Mouse (Mus musculus): Measurements from ENCODE around the gene Kat5.
A peak's percentile ranks its signal among the peaks of the same experiment; 100 is the strongest.

The Kat5 gene

GRCm38 (mm10) chr19:5571831-5572230, 38.2 kb downstream of the Kat5 start:
- no peak for DNase-seq (ENCODE audit: low spot score in 2 of 2)

DNA sequence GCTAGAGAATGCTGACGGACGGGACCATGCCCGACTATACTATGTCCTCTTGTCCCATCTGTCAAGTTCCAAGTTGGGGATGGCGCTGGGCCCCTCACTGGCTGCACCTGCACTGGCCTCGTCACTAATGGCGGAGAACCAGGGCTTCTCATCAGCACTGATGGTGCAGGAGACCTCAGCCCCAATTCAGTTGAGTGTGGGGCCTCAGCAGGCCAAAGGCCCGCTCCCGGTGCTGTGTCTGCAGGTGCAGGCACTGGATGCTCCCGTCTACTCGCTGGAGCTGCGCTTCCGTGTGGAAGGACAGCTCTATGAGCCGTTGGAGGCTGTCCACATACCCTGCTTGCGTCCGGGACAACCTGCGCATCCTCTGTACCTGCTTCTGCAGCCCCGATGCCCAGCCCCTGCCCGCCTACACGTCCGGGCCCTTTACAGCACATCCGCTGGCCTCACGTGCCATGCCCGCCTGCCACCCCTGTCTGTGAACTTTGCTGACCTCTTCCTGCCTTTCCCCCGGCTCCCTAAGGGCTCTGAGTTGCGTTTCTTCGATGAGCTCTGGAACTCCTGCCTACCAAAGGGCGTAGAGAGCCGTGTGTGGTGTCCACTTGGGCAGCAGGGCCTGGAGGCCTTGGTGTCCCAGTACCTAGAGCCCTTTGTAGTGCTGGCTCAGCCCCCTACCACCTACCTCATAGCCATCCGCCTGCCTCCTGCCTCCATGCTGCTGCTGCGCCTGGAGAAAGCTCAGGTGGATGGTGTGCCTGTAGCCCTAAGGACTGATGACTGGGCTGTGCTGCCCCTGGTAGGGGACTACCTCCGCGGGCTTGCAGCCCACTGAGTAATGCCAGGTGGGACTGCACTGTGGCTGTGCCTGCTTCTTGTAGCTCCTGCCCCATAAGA, 39.4 kb downstream of the Kat5 start:
- no peak for DNase-seq (ENCODE audit: low spot score in 2 of 2)

- no peak for DNase-seq (ENCODE audit: low spot score in 2 of 2)
Measured at GRCm38 (mm10) chr19:5569521-5569920, 40.5 kb downstream of the Kat5 start.

DNA sequence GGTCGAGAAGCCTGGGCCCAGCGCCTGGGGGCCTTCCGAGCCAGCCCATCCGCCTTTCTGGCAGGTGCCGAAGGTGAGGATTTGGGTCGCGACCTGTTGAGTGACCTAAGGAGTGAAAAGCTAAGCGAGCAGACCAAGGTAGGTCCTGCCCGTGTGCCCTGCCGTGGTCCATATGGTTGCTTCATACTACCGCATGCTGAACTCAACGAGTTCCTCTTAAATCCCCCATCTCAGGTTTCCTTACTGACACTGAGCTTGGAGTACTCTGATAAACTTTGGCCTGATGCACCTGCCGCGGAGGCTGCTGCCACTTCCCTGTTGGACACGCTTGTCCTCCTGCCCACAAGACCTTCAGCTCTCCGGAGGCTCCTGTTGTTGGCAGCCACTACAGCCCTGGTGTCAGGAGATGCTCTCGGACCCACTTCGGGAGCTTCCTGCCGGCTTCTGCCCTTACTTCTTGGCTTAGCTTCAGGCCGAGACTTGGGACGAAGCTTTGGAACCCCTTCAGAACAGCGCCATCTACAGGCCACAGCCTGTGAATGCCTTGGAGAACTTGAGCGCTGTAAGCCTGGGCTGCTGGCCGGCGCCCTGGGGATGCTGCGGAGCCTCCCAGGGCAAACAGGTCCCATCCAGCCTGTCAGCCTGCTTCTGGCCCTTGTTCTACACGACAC, 41.4 kb downstream of the Kat5 start:
- DNase-seq (ENCODE audit: low spot score in 2 of 2): peak in 1 of 2 experiments; percentile 79

DNA sequence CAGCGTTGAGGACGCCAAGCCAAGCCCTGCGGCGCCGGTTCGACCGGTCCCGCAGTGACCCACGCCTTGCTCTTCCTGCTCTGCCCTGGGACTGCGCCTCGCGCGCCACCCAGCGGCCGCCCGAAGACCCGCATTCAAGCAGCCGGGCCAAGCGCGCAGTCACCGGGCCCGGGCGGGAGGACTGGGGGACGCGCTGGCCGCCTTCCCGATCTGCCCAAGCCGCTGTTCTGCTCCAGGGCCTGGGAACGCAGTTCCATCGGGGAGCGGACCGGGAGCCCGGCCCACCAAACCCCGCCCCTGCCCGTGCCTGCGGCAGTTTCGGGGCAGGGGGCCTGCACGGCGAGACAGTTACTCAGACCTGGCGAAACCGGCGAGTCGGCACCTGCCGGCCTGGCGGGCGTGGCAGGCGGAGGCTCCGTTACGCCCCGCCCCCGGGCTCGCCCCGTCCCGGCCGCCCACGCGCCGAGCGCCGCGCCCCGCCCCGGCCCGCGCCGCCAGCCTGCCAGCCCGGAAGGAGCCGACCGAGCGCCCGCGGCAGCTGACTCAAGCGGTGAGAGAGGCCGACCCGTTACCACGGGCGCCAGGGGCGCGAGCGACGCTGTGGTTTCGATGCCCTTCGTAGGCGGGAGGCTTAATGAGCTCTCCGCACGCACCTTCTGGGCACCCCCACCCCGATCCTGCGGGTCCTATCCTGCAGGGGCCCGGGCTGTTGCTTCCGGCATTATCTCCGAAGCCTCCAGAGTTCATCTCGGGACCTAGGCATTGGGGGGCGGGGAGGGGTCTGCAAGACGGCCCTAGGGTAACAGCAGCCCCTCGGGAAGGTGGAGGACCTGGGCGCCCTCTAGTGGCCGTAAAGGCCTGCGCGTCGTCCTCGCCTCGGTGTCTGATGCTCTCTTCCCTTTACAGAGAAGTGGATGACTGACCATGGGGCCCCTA, 42.2 kb downstream of the Kat5 start, which contains the start of gene Ap5b1:
Ap5b1 (plus strand) TSS at position 492 of the 936 bp plus-strand sequence.
- DNase-seq (ENCODE audit: low spot score in 2 of 2): peak; percentile 76 to 85

GRCm38 (mm10) chr19:5567180-5567533, 42.9 kb downstream of the Kat5 start:
- no peak for DNase-seq (ENCODE audit: low spot score in 2 of 2)

GRCm38 (mm10) chr19:5566316-5566715, 43.7 kb downstream of the Kat5 start:
- DNase-seq (ENCODE audit: low spot score in 2 of 2): no peak

GRCm38 (mm10) chr19:5562776-5563175, 47.3 kb downstream of the Kat5 start:
- DNase-seq (ENCODE audit: low spot score in 2 of 2): no peak

DNA sequence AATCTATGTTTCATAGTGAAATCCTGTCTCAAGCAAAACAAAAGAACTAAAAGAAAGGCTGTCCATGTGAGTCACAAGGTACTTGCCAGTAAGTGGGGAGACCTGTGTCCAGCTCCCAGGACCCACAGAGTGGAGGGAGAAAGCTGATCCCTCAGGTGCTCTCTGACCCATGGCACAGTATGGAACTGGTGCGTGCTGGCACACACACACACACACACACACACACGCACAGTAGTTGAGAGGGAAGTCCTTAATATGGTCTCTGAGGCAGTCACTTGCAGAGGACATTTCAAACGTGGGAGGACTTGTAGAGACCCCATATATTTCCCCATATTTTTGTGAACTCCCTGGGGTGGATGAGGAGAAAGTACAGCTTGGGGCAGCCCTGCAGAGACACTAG, 48.2 kb downstream of the Kat5 start:
- no peak for DNase-seq (ENCODE audit: low spot score in 2 of 2)

GRCm38 (mm10) chr19:5561252-5561790, 48.7 kb downstream of the Kat5 start:
- DNase-seq (ENCODE audit: low spot score in 2 of 2): no peak

GRCm38 (mm10) chr19:5560457-5561041, 49.5 kb downstream of the Kat5 start, which contains the start of gene Ovol1:
Gene Ovol1 (minus strand): TSS chr19:5560646.
- DNase-seq (ENCODE audit: low spot score in 2 of 2): no peak

DNA sequence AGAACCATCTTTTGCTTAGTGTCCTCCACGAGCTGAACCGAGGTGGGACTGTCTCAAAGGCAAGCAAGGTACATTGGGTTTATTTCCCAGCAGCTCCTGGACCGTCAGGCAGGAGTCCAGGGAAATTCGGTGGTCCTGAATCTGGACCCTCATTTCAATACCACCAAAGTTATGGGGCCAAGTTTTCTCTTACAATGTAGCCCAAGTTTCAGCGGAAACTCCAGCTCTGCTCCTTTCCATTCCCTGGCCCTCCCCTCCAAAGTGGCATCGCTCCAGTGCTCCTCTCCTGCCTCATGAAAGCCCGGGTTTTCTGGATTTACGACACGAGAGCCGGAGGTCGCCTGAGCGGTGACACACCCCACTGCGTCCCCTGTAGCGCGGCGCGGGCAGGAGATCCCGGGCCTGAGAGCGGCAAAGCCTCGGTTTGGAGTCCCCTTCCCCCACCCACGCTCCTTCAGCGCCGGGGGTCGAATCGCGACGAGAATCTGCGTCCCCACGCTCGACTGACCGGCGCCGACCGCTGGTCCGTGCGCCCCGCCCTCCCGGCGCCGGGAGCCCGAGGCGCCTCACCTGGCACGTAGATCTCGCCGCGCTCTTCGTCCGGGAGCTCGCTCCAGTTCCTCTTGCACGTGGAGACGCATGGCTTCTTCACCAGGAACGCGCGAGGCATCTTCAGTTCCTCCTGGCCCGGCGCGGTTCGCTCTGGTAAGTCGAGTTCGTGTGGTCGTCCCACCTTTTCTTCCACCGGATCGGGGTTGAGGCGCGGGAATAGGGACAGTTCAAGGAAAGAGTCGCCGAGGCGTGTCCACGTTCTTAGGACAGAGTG, 50.2 kb downstream of the Kat5 start:
- no peak for DNase-seq (ENCODE audit: low spot score in 2 of 2)

DNA sequence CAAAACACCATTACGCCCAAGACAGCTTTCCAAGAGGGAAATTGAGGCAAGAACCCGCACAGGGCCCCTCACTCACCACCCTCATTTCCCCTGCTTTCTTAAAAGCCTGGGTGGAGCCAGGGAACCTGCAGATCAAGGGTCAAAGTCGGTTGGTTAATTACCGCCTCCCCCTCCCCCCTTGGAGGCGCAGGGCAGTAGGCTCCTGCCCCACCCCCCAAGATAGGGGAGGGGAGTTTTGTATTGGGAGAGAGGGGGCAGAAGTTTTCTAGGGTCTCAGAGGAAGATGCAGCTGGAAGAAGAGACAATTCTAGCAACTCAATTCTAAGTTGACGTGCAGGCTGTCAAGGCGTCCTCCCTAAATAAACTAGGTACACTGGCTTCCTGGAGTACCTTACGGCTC, 50.8 kb downstream of the Kat5 start:
- DNase-seq (ENCODE audit: low spot score in 2 of 2): no peak

- DNase-seq (ENCODE audit: low spot score in 2 of 2): no peak
Measured at GRCm38 (mm10) chr19:5558770-5559169, 51.3 kb downstream of the Kat5 start.

GRCm38 (mm10) chr19:5558169-5558568, 51.9 kb downstream of the Kat5 start:
- no peak for DNase-seq (ENCODE audit: low spot score in 2 of 2)

DNA sequence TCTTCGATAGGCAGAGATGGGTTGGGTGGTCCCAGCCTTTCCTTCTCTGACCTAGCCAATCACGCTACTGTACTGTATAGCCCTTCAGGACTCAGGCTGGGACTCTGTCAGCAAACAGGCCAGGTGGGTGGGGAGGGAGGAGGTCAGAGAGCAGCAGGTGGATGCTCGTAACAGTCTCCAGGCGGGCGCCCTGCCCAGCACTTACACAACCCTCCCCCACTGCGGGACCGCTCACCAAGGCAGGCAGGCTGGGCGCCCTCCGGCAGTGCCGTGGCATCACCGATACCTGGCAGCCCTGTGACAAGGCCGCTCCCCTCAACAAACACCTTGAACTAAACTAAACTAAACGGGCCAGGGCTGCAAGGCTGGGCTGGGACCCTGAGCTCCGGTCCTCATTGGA, 55.8 kb downstream of the Kat5 start:
- no peak for DNase-seq (ENCODE audit: low spot score in 2 of 2)

- DNase-seq (ENCODE audit: low spot score in 2 of 2): no peak
Measured at GRCm38 (mm10) chr19:5553802-5554201, 56.2 kb downstream of the Kat5 start.

All from frontal cortex, postnatal 10 days (tissue).